Mouse (Mus musculus) hindbrain, embryonic 15.5 days (tissue): ENCODE results near the gene Stpg4. TPM values are rescaled to one million over a fixed set of nuclear protein-coding genes. Genes with fewer than 3 reads are reported as not detected.

ENCODE experiments used
- ATAC-seq: fragments of 200-750 bp; cut with Nextera tagmentation; 2 replicates; pipeline ENCODE4 v1.8.0; 2017; ENCODE audit warnings: low read depth, moderate number of reproducible peaks, moderate TSS enrichment; ENCODE audit not compliant: low FRiP score
- H3K27ac ChIP-seq: fragments of 300-500 bp; sonication (generic); replicated peaks from 2 replicates; pipeline ENCODE4 v1.5.1; 2015; ENCODE audit warnings: mild to moderate bottlenecking, inconsistent platforms
- H3K27me3 ChIP-seq: fragments of 300-500 bp; sonication (generic); 2 replicates; pipeline ENCODE4 v1.6.1; 2015; ENCODE audit warnings: control low read depth, inconsistent platforms
- H3K36me3 ChIP-seq: fragments of 300-500 bp; sonication (generic); 2 replicates; pipeline ENCODE4 v1.6.1; 2015; ENCODE audit warnings: control low read depth, inconsistent platforms
- H3K4me1 ChIP-seq: fragments of 300-500 bp; sonication (generic); replicated peaks from 2 replicates; pipeline ENCODE4 v1.6.1; 2015; ENCODE audit warnings: control low read depth, inconsistent platforms
- H3K4me2 ChIP-seq: fragments of 300-500 bp; sonication (generic); 2 replicates; pipeline ENCODE4 v1.6.1; 2015; ENCODE audit warnings: moderate library complexity, mild to moderate bottlenecking, inconsistent platforms
- H3K4me3 ChIP-seq: fragments of 300-500 bp; sonication (generic); 2 replicates; pipeline ENCODE4 v1.5.1; 2015; ENCODE audit warnings: mild to moderate bottlenecking, inconsistent platforms
- H3K9ac ChIP-seq: fragments of 300-500 bp; sonication (generic); 2 replicates; pipeline ENCODE4 v1.6.1; 2015; ENCODE audit warnings: inconsistent platforms
- H3K9me3 ChIP-seq: fragments of 300-500 bp; sonication (generic); 2 replicates; pipeline ENCODE4 v1.6.1; 2016; ENCODE audit warnings: control low read depth, inconsistent platforms
- WGBS: fragments of 180-500 bp; shearing (Covaris S2); methylation state at CpG from one replicate; pipeline ENCODE4 v1.1.7; 2015; 5-methylcytosine and 5-hydroxymethylcytosine counted together
- polyA plus RNA-seq: library from polyadenylated mRNA; unstranded; fragments of >200 nt; fragmentation: Nextera tagmentation; extraction: Ambion mirVana; gene quantifications from 2 replicates; pipeline ENCODE4 v1.2.1, GENCODE M21; 2015

The Stpg4 gene
- polyA plus RNA-seq, 1 experiment from 2014 or later, result not detected

- no peaks in the 10 kb centered on the region for H3K36me3 ChIP-seq
- no peaks in the 10 kb centered on the region for H3K9me3 ChIP-seq
- H3K4me2 ChIP-seq, result no peak overlapping the region
- no peak for ATAC-seq
- H3K4me3 ChIP-seq, result no peak overlapping the region
- H3K4me1 ChIP-seq, result peaks cover 3% of the 10 kb centered on the region; the same call in 1 of the 2 replicates
- 70% methylated on average over 8 of the region's 8 CpGs for WGBS
- no peaks in the 10 kb centered on the region for H3K27me3 ChIP-seq
- H3K9ac ChIP-seq, result no peak overlapping the region
- no peak overlapping the region for H3K27ac ChIP-seq
These were observed 84.4 kb downstream of the Stpg4 start for GRCm38 (mm10) chr17:87343060-87343703.

Other genes starting within 250 kb of the Stpg4 start
- 46.1 and 46.9 TPM in 2 replicates for gene Mcfd2, start 161.8 kb downstream of the Stpg4 start, polyA plus RNA-seq
- 5.3 and 8.2 TPM in 2 replicates for gene Ttc7, start 144.9 kb downstream of the Stpg4 start, polyA plus RNA-seq
- 2,472 and 2,541 TPM in 2 replicates for gene Calm2, start 19.2 kb upstream of the Stpg4 start, polyA plus RNA-seq
- 4.2 and 5.3 TPM in 2 replicates for gene Epcam, start 208.2 kb upstream of the Stpg4 start, polyA plus RNA-seq
- gene Msh2, start 244.6 kb upstream of the Stpg4 start, polyA plus RNA-seq, result 60.1 and 62.0 TPM in 2 replicates